Mouse (Mus musculus) heart, postnatal 36 days (tissue): Measurements from ENCODE around the gene Spin2c. TPM values are rescaled to one million over a fixed set of nuclear protein-coding genes. Genes with fewer than 3 reads are reported as not detected.

Source experiments
- DNase-seq, 2 experiments: peaks; one replicate each; pipeline ENCODE4 v3.0.0; 2021 to 2022
- intact Hi-C: fragments of 180-260 bp; cut with DNase I; formaldehyde crosslinking; loops from one replicate; pipeline ENCODE4 v1.15.1; 2025
- total RNA-seq, 2 experiments: library from RNA; stranded (reverse); gene quantifications; 2 replicates each; pipeline ENCODE4 v1.2.3; 2021

Gene Spin2c
- total RNA-seq: not detected

DNA sequence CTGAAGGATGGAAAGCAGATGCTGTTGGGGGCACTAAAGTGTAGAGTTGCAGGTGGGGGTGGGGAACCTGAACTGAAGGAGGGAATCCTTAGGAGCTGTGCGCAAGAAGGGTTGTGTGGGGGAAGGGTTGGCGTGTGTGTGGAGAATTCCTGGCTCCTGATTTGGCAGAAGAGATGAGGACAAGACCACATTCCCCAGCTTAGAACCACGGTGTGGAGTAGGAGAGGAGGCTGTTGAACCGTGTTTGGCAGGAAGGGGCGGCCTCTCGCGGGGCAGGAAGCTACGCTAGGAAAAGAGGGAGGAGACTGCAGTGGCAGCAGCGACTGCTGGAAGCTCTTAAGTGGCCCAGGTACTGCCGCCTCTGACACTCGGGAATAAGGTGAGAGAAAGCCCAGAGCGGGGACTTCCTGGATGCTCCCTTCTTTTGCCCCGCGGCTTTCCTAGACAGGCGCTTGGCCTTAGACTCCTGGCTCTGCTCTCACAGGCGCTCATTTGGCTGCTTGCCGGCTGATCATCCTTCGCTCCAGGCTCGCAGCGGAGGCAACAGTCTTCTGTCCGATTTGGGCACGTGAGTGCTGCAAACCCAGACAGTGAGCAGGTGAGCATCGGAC is at the start of gene Spin2c:
Gene Spin2c, plus strand, starts transcription at position 275 of the 611 bp plus-strand sequence.
- DNase-seq: peak; percentile 9 to 14
- intact Hi-C loops: no loop called here

DNA sequence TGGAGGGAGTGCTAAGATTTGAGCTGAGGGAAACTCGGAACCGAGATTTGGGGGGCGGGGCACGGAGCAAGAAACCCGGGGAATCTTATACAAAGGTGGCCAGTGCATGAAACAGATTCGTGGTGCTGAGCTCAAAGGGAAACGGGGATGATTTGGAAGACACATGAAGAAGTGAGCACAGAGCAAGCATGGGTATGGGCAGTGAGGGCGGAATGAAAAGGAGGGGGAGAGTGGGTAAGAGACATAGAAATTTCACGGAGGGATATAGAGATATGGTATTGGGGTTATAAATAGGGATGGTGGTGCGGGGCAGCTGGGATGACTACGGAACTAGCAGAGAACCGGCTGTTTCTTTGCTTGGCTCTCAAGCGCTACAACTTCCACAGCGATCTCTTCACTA is 581 bp downstream of the Spin2c start:
- intact Hi-C loops: no loop called here
- DNase-seq: no peak

Other genes starting within 250 kb of the Spin2c start
- gene Kctd12b, start 135.8 kb upstream of the Spin2c start, total RNA-seq: 1 to 10 TPM; 9.4 to 9.6 TPM
- gene Nbdy, start 108.6 kb upstream of the Spin2c start, total RNA-seq: 10 to 100 TPM; 20.4 to 24.4 TPM
- not detected for gene Samt1, start 180.4 kb downstream of the Spin2c start, total RNA-seq
- not detected for gene 4921511M17Rik, start 201.6 kb downstream of the Spin2c start, total RNA-seq
- gene Gm10057, start 222.8 kb downstream of the Spin2c start, total RNA-seq: not detected